Mouse (Mus musculus): ENCODE measurements around the gene Olfr1366.
"Not testable (repeated sequence)": the region's sequence is repeated elsewhere in the genome, so short reads cannot be mapped to it uniquely, and the experiment has no call there.

Olfr1366 gene

DNA sequence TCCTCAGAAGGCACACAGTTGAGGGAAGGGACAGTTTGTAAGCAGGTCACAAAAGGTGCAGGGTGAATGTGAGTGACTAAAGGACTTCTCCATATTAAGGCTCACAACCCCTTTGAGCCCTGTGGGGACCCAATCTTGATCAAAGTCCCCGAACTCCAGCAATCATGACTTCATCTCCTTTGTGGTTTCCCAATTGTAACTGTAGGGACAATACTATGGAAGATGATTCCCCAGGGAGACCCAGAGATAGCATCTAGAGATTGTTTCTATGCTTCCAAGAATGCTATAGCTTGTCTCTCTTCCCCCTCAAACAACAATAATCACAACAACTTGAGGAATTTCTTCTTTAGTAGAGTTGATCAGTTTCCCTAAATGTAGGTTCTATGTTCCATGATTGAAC, at the start of gene Olfr1366:
Olfr1366 (minus strand) TSS at position 101 of the 400 bp plus-strand sequence.
- DNase-seq (ENCODE audit: low read depth, low spot score): no peak

GRCm38 (mm10) chr13:21591618-21592017, 49.0 kb upstream of the Olfr1366 start:
- DNase-seq (ENCODE audit: low read depth, low spot score): no peak

GRCm38 (mm10) chr13:21581659-21582058, 39.1 kb upstream of the Olfr1366 start, which contains the start of gene Olfr1364:
Gene Olfr1364 (minus strand): TSS chr13:21581759.
- DNase-seq (ENCODE audit: low read depth, low spot score): no peak

- DNase-seq (ENCODE audit: low read depth, low spot score): no peak
Measured at GRCm38 (mm10) chr13:21559793-21560192, 17.2 kb upstream of the Olfr1366 start, which contains the start of gene Olfr1535. Gene Olfr1535 (minus strand): TSS chr13:21559893.

DNA sequence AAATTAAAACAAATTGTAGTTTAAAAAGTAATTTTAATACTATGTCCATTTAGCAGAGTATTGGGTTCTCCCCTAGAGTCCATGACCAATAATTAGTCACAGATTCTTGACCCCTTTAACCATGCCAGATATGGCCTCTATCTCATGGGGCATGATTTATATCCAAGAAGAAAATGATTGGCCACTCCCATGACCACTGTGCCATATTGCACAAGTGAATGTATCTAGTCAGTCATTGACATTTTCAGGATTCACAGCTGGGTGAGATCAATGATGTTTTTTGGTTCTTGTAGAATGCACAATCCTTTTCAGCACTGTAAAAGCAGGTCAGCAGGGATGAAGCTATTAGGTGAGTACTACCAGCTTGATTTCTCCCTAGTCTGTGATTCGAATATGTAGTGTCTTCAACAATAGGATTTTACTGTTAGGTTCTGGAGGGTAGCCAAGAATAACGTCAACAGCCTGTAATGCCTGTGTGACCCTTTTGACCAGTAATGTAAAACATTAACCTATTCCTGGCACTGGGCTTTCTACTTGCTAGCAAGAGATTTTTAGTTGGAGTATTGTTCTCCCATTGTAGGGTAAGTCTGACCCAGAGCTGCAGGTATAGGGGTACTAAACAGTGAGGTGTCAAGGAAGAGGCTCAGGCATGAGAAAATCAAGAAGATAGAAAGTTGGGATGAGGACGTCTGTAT, 8.0 kb upstream of the Olfr1366 start:
- DNase-seq (ENCODE audit: low read depth, low spot score): no peak

- no peak for DNase-seq (ENCODE audit: low read depth, low spot score)
Measured at GRCm38 (mm10) chr13:21549487-21549886, 6.9 kb upstream of the Olfr1366 start.

- DNase-seq (ENCODE audit: low read depth, low spot score): peak; percentile 89
Measured at GRCm38 (mm10) chr13:21530781-21531201, 11.8 kb downstream of the Olfr1366 start, which contains the start of gene Zkscan8. Gene Zkscan8 (minus strand): TSS chr13:21531120.

- DNase-seq (ENCODE audit: low read depth, low spot score): peak; percentile 3
Measured at GRCm38 (mm10) chr13:21530136-21530535, 12.5 kb downstream of the Olfr1366 start.

DNA sequence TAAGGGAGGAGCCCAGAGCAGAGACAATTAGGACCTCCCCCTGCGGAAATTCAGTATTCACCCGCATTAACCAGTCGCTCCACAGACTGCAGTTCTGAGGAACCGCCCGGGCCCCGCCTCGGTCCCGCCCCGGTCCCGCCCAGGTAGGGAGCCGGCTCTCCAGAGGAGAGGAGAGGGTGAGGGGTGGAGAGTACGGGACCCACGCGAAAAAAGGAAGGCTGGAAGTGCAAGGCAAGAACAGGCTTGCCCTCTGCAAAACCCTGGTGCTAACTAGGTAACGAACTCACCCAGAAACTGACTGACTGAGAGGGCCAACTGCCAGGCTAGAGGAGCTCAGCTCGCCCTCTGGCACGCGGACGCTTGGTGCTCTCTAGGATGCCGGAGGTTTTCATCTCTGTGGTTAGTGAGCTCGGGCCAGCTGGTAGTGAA, 36.4 kb downstream of the Olfr1366 start:
- DNase-seq (ENCODE audit: low read depth, low spot score): peak; percentile 92

GRCm38 (mm10) chr13:21502296-21502695, 40.3 kb downstream of the Olfr1366 start:
- DNase-seq (ENCODE audit: low read depth, low spot score): no peak

DNA sequence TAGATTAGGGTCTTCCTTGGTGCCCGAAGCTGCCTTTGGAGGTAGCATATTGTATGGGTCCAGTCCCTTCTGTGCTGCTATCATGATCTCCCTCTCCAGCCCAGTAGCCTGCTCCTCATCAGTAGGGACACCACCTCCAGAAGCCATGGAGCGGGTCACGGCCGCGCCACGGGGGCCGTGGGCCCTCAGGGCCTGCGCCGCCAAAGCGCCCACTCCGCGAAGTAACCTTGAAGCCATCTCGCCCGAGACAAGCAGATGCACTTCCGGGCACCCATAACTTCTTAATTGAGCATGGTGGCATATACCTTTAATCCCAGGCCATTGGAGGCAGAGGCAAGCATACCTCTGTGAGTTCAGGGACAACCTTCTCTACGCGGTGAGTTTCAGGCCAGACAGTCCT, 41.4 kb downstream of the Olfr1366 start, which contains the start of gene Gm11273:
Gm11273 (minus strand) TSS at position 237 of the 400 bp plus-strand sequence.
- not testable (repeated sequence) for DNase-seq (ENCODE audit: low read depth, low spot score)

- DNase-seq (ENCODE audit: low read depth, low spot score): no peak
Measured at GRCm38 (mm10) chr13:21495080-21495479, 47.5 kb downstream of the Olfr1366 start, which contains the start of gene AK157302. Gene AK157302 (plus strand): TSS chr13:21495223.

DNA sequence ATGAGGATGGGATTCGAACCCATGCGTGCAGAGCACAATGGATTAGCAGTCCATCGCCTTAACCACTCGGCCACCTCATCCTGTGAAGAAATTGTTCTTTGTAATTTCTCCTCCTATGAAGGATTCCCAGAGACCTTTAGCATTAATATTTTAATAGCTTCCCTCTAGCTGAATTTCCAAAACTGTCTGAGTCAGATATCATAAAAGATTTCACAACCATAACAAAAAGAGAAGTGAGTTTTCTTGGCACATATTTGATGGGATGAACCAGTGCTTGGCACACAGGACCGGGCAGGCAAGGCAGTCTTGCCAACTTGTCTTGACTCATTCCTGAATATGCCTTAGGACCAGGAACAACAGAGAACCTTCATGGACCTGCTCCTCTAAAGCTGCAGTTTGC, 49.8 kb downstream of the Olfr1366 start:
- DNase-seq (ENCODE audit: low read depth, low spot score): no peak

DNA sequence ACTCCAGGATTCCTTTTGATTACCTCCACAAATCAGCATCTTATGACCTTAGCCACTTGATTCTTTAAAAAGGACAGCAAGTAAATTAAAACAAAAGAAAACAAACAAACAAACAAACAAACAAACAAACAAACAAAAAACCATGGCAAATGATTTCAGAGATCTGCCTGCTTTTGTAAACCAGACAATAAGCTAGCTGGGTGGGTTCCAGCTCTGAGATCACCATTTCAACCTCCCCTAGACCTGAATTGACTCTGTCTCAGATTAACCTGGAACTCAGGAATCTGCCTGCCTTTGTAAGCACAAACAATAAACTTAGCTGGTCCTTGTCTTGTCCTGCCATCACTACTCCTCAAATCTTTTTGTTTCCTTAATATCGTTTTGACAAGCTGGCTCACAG, 55.7 kb downstream of the Olfr1366 start:
- no peak for DNase-seq (ENCODE audit: low read depth, low spot score)

Data from CD4-positive, CD25-positive, alpha-beta regulatory T cell, adult 2 months (primary cell).